Mouse (Mus musculus) ES-E14 (cell line): ENCODE results near the gene Pced1b. TPM values are rescaled to one million over a fixed set of nuclear protein-coding genes. Genes with fewer than 3 reads are reported as not detected.

Experiments
- DNase-seq: peaks from one replicate; pipeline ENCODE4 v3.0.0-alpha.2; 2013; ENCODE audit warnings: low read depth, low spot score
- H3K27ac ChIP-seq: 2 replicates; pipeline ENCODE4 v1.5.1; 2012; ENCODE audit warnings: low read depth, mild to moderate bottlenecking, low read length, moderate library complexity, mixed read lengths; ENCODE audit not compliant: poor library complexity, insufficient read depth, severe bottlenecking
- H3K36me3 ChIP-seq: 2 replicates; pipeline ENCODE4 v1.6.1; 2012; ENCODE audit warnings: mild to moderate bottlenecking, low read length, moderate library complexity, mixed read lengths; ENCODE audit not compliant: control insufficient read depth, poor library complexity, insufficient read depth, severe bottlenecking
- H3K4me1 ChIP-seq, 2 experiments: fragments of 150-350 bp in 1 of 2; sonication (generic) in 1 of 2; 2 replicates each; pipeline ENCODE4 v1.6.1; 2012; ENCODE audit warnings: low read length in 2 of 2, mild to moderate bottlenecking in 1 of 2, mixed read lengths in 1 of 2; ENCODE audit not compliant: control insufficient read depth in 2 of 2, insufficient read depth in 2 of 2, poor library complexity in 1 of 2
- H3K4me3 ChIP-seq, 2 experiments: fragments of 150-350 bp in 1 of 2; sonication (generic) in 1 of 2; 2 replicates each; pipeline ENCODE4 v1.5.1; 2012; ENCODE audit warnings: low read length in 2 of 2, low read depth in 1 of 2, mild to moderate bottlenecking in 1 of 2, mixed read lengths in 1 of 2; ENCODE audit not compliant: insufficient read depth in 1 of 2, poor library complexity in 1 of 2, severe bottlenecking in 1 of 2
- H3K9ac ChIP-seq: 2 replicates; pipeline ENCODE4 v1.6.1; 2012; ENCODE audit warnings: low read depth, mild to moderate bottlenecking, low read length, mixed read lengths; ENCODE audit not compliant: poor library complexity, insufficient read depth, severe bottlenecking
- H3K9me3 ChIP-seq: fragments of 150-350 bp; sonication (generic); 2 replicates; pipeline ENCODE4 v1.6.1; 2012; ENCODE audit warnings: low read depth, mild to moderate bottlenecking, low read length; ENCODE audit not compliant: control insufficient read depth, insufficient read depth
- CHD2 ChIP-seq: IDR thresholded peaks from 2 replicates; pipeline ENCODE4 v1.6.1; 2014; ENCODE audit warnings: mild to moderate bottlenecking, low read depth, low read length, inconsistent platforms
- HCFC1 ChIP-seq: IDR thresholded peaks from 2 replicates; pipeline ENCODE4 v1.6.1; 2012; ENCODE audit warnings: low read length, inconsistent platforms, borderline replicate concordance; ENCODE audit not compliant: insufficient read depth
- MAFK ChIP-seq: IDR thresholded peaks from 2 replicates; pipeline ENCODE4 v1.6.1; 2014; ENCODE audit warnings: mild to moderate bottlenecking, low read depth, low read length, inconsistent platforms; ENCODE audit not compliant: insufficient read depth
- ZC3H11A ChIP-seq: IDR thresholded peaks from 2 replicates; pipeline ENCODE4 v1.6.1; 2012; ENCODE audit warnings: low read depth, mild to moderate bottlenecking, inconsistent platforms, low read length, borderline replicate concordance
- ZNF384 ChIP-seq: IDR thresholded peaks from 2 replicates; pipeline ENCODE4 v1.6.1; 2012; ENCODE audit warnings: low read depth, low read length, inconsistent platforms
- in situ Hi-C, 2 experiments: fragments of 600-800 bp; cut with MboI; formaldehyde crosslinking; loops; one replicate each; pipeline ENCODE4 v1.15.1; 2025; ENCODE audit warnings: low sequenced_read_pairs in 2 of 2, inconsistent platforms in 1 of 2; ENCODE audit not compliant: unreplicated experiment in 2 of 2
- total RNA-seq: library from RNA; depleted of rRNA; stranded (reverse); fragments of 300-350 nt; gene quantifications from 2 replicates; pipeline ENCODE4 v1.2.3, GENCODE M21; 2012

Pced1b gene
- total RNA-seq, 1 experiment, result 29.0 TPM

GRCm38 (mm10) chr15:97266236-97266845, 19.4 kb downstream of the Pced1b start:
- Histone ChIP-seq H3K4me1 (no peaks in the 10 kb centered on the region), H3K4me3 (no peak overlapping the region), H3K36me3 (no peaks in the 10 kb centered on the region), H3K9me3 (no peaks in the 10 kb centered on the region), H3K27ac (no peak overlapping the region), H3K9ac (no peak overlapping the region)
- DNase-seq, result no peak
- TF ChIP-seq HCFC1 (no peak), ZC3H11A (no peak), MAFK (no peak), ZNF384 (no peak), CHD2 (no peak)
- in situ Hi-C loops, result no loop called here

- H3K4me3 ChIP-seq, result no peak overlapping the region
- no peaks in the 10 kb centered on the region for H3K9me3 ChIP-seq
- no peak for DNase-seq
- no peak overlapping the region for H3K27ac ChIP-seq
- H3K36me3 ChIP-seq, result no peaks in the 10 kb centered on the region
- in situ Hi-C loops, result no loop called here
- no peak overlapping the region for H3K9ac ChIP-seq
- no peak for TF ChIP-seq CHD2
- no peaks in the 10 kb centered on the region for H3K4me1 ChIP-seq
Observed at GRCm38 (mm10) chr15:97267094-97267695, 20.3 kb downstream of the Pced1b start.

DNA sequence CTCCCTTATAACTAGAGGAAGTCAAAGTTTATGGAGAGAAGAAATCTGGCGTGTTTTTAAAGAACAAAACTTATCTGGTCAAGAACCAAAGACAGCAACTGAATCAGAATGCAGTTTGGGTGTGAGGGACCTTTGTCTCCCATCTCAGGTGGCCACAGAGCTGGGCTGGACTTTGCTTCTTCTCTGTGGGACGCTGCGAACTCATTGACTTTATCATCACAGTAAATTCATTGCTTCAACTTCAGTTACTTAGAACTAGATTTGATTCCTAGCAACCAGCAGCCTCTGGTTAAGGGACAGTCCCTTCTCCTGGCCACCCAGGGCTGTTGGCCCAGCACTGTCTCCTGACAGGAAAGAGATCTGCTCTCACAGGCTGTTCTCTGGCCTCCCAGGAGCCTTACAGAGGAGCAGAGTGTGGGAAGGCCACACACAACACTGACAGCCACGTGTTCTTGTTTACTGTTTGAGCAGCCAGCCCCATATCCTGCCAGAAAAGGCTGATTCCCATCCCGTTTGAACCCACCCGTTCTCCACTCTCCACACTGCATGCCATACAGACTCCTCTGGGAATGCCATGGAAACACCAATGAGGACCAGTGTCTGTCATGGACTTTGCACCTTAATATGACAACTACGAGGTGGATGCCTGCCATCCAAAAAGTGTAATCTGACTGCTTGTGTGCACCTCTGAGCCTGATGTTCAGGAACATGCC, 25.2 kb downstream of the Pced1b start:
- in situ Hi-C loops, result no loop called here
- no peaks in the 10 kb centered on the region for H3K9me3 ChIP-seq
- H3K36me3 ChIP-seq, result no peaks in the 10 kb centered on the region
- H3K9ac ChIP-seq, result no peak overlapping the region
- no peak overlapping the region for H3K27ac ChIP-seq
- H3K4me3 ChIP-seq, result no peak overlapping the region
- no peak for TF ChIP-seq CHD2
- TF ChIP-seq HCFC1, result no peak
- no peak for TF ChIP-seq ZNF384
- no peak for TF ChIP-seq MAFK
- no peak for TF ChIP-seq ZC3H11A
- no peaks in the 10 kb centered on the region for H3K4me1 ChIP-seq
- DNase-seq, result no peak

DNA sequence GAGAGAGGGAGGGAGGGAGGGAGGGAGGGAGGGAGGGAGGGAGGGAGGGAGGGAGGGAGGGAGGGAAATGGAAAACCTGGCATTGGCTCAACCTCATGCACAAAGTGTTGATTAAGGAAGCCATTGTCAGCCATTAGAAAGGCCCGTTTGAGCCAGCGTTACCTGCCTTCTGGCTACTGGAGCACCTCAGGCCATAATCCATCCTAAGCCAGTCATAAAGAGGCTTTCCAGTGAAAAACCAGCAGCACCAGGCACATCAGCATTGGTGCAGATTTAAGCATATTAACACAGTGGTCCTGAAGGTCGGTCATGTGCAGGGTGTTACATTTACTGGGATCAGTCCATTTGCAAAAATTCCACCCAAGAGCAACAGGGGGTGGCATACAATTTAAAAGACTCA, 25.9 kb downstream of the Pced1b start:
- no peaks in the 10 kb centered on the region for H3K36me3 ChIP-seq
- H3K9me3 ChIP-seq, result no peaks in the 10 kb centered on the region
- no peak for DNase-seq
- no peak overlapping the region for H3K9ac ChIP-seq
- TF ChIP-seq CHD2, result no peak
- TF ChIP-seq ZC3H11A, result no peak
- no peak for TF ChIP-seq ZNF384
- TF ChIP-seq HCFC1, result no peak
- no peak for TF ChIP-seq MAFK
- H3K4me1 ChIP-seq, result no peaks in the 10 kb centered on the region
- no peak overlapping the region for H3K4me3 ChIP-seq
- in situ Hi-C loops, result no loop called here
- no peak overlapping the region for H3K27ac ChIP-seq
